Mouse (Mus musculus) activated CD4-positive, CD25-positive, alpha-beta regulatory T cell, adult 9 weeks (primary cell): Measurements from ENCODE around the gene S100pbp. TPM values are rescaled to one million over a fixed set of nuclear protein-coding genes. Genes with fewer than 3 reads are reported as not detected.

Experiments used
- polyA plus RNA-seq: library from polyadenylated mRNA; unstranded; fragments of 100-300 nt; shearing (Covaris generic); gene quantifications from one replicate; pipeline ENCODE4 v1.2.1, GENCODE M21; 2017

S100pbp gene
- polyA plus RNA-seq = 18.2 TPM

GRCm38 (mm10) chr4:129189542-129190519, at the start of gene S100pbp, which contains the start of gene Yars:
S100pbp (minus strand) TSS chr4:129189727.
Yars (plus strand) TSS chr4:129189760.

GRCm38 (mm10) chr4:129136579-129137391, 52.7 kb downstream of the S100pbp start, which contains the start of gene Fndc5:
Fndc5 (plus strand) TSS chr4:129136999.

GRCm38 (mm10) chr4:129121569-129122086, 67.9 kb downstream of the S100pbp start, which contains the start of gene Hpca:
Hpca (minus strand) TSS chr4:129122036.

GRCm38 (mm10) chr4:129105356-129105755, 84.2 kb downstream of the S100pbp start, which contains the start of gene Tmem54:
Tmem54 (plus strand) TSS chr4:129105548.

Other genes starting within 250 kb of the S100pbp start
- not detected for gene Azin2, start 227.3 kb downstream of the S100pbp start, polyA plus RNA-seq
- gene Ak2, start 197.8 kb downstream of the S100pbp start, polyA plus RNA-seq = 154 TPM
- 8.1 TPM for gene Rnf19b, start 131.5 kb downstream of the S100pbp start, polyA plus RNA-seq
- gene Tmem54, start 84.2 kb downstream of the S100pbp start, polyA plus RNA-seq = not detected
- not detected for gene Hpca, start 67.7 kb downstream of the S100pbp start, polyA plus RNA-seq
- gene Fndc5, start 52.7 kb downstream of the S100pbp start, polyA plus RNA-seq = not detected
- gene Yars, start within 50 bp of the S100pbp start, polyA plus RNA-seq = 46.0 TPM
- gene C77080, start 71.7 kb upstream of the S100pbp start, polyA plus RNA-seq = 0.21 TPM
- 0.20 TPM for gene Sync, start 97.9 kb upstream of the S100pbp start, polyA plus RNA-seq
- gene Rbbp4, start 145.6 kb upstream of the S100pbp start, polyA plus RNA-seq = 389 TPM
- gene Zbtb8os, start 146.0 kb upstream of the S100pbp start, polyA plus RNA-seq = 84.4 TPM
- 8.7 TPM for gene Zbtb8a, start 188.4 kb upstream of the S100pbp start, polyA plus RNA-seq